Mouse (Mus musculus) lung, adult 18-20 months (tissue): ENCODE measurements around the gene Pnpla8.
"Not testable (repeated sequence)": the region's sequence is repeated elsewhere in the genome, so short reads cannot be mapped to it uniquely, and the experiment has no call there.

Experiments
- DNase-seq, 2 experiments: peaks; one replicate each; pipeline ENCODE4 v3.0.0; 2022; ENCODE audit warnings: mixed read lengths in 2 of 2

The Pnpla8 gene

GRCm38 (mm10) chr12:44221070-44221469 lies at the start of gene Pnpla8:
Pnpla8 (plus strand) TSS chr12:44221370.
- DNase-seq = not testable (repeated sequence)

DNA sequence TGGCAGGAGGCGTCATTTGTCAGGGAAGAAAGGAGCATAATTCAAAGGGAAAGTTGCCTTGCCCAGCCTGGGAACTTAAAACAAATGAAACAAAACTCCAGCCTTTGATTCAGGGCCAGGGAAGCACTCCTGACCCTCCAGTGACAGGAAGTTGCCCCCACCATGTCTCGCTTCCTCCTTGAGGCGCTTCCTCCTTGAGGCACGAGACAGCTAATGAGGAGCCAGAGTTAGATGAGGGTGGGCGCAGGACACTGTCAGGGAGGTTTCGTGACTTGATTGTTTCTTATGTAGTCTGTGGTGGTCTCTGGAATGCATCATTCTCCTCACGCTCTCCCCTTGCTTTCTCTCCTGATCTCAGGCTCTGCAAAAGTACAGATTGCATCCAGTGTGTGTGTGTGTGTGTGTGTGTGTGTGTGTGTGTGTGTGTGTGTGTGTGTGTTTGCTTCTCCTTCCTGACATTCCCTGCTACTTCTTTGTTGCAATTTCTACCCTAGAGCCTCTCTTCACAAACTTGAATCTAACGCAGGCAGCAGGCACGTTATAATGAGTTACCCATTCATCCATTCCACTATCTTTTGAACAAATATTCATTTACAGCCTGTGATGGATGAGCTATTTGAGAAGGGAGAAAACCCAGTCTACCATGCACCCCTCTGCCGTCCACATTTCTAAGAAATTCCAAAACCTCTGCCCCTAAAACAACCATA lies 44.7 kb upstream of the Pnpla8 start:
- peak; percentile 1 to 3 for DNase-seq

DNA sequence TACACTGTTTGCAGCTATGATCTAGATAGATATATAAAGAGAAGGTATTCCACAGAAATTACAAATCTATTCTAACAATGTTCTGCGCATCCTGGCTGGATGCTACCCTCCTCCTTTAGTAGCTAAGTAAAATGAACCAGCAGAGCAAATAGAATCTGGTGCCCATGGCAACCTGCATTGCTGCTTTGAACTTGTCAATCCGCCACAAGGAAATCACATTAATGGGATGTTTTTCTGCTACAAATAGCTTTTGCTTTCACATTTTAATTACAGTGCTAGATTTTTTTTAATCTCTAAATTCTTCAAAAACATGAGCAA lies 44.2 kb upstream of the Pnpla8 start:
- no peak for DNase-seq

- DNase-seq = no peak
Measured at GRCm38 (mm10) chr12:44181081-44181982, 39.8 kb upstream of the Pnpla8 start.

- DNase-seq = peak in 1 of 2 experiments; percentile 8
Measured at GRCm38 (mm10) chr12:44197873-44198525, 23.2 kb upstream of the Pnpla8 start.

- peak; percentile 68 to 75 for DNase-seq
Measured at GRCm38 (mm10) chr12:44209141-44209823, 11.9 kb upstream of the Pnpla8 start.

GRCm38 (mm10) chr12:44209824-44210752 lies 11.1 kb upstream of the Pnpla8 start, which contains the start of gene Dnajb9:
Dnajb9 (minus strand) TSS chr12:44210326.
- peak; percentile 100 for DNase-seq

DNA sequence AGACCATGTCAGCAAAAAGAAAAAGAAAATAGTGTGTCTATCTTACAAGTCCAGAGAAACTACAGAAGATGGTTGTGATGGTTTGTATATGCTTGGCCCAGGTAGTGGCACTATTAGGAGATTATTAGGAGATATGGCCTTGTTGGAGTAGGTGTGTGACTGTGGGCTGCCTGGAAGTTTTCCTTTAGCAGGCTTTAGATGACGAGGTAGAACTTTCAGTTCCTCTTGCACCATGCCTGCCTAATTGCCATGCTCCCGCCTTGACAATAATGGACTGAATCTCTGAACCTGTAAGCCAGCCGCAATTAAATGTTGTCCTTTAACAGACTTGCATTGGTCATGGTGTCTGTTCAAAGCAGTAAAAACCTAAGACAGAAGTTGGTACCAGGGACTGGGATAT lies 9.6 kb upstream of the Pnpla8 start:
- DNase-seq = no peak

- peak in 1 of 2 experiments; percentile 15 for DNase-seq
Measured at GRCm38 (mm10) chr12:44221651-44222356, 634 bp downstream of the Pnpla8 start.

- no peak for DNase-seq
Measured at GRCm38 (mm10) chr12:44223044-44223443, 1.9 kb downstream of the Pnpla8 start.

DNA sequence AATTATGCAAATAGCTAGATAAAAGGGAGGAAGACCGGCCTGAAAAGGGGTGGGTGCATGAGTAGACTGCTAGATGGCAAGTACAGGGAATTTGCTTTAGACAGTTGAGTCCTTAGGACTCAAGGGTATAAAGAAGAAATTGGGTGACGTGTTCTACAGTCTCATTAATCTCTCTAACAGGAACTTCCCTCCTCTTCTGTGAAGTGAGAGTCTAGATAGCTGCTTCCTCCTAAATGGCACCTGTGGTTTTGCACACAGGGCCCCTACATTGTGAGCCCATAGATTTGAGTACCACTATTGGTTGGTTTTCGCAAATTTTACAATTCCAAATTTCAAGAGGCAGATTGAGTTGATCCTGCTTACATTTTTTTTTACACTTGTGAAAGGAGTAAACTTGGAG lies 3.5 kb downstream of the Pnpla8 start:
- no peak for DNase-seq

DNA sequence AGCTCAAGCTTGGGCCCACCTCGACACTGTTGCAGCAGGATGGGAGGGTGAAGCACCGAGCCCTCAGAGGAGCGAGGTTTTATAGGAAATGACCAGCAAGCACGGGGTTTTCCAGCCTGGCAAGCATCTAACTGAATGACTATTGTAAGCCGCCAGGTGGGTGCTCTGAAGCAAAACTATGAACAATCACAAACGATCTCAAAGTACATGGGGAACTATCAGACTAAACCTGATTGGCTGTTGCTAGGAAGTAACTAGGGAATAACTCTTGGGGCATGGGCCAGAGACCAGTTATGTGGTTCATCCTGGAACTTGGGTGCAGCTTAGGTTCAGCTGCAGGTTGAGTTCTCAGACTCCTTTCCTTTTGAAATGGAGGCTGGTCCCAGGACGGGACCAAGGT lies 19.9 kb downstream of the Pnpla8 start:
- no peak for DNase-seq

DNA sequence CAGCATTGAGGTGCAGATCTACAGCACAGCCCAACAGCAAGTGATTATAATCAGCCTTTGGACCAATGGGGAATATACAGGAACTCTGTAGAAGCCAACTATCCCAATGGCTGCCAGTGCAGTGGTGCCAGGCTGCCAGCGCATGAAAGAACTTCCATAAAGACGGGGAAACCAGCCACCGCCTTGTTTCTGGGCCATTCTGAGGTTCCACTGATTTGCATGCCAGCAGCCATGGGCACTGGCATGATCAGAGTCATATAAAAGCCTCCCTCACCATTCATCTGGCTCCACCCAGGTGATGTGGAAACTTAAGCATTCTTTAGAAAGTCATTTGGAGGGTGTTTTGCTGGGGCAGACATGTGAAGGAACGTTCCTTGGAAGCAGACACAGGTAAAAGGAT lies 21.2 kb downstream of the Pnpla8 start:
- DNase-seq = no peak

GRCm38 (mm10) chr12:44245739-44246138 lies 24.6 kb downstream of the Pnpla8 start:
- DNase-seq = no peak

- DNase-seq = no peak
Measured at GRCm38 (mm10) chr12:44248309-44248977, 27.3 kb downstream of the Pnpla8 start.

DNA sequence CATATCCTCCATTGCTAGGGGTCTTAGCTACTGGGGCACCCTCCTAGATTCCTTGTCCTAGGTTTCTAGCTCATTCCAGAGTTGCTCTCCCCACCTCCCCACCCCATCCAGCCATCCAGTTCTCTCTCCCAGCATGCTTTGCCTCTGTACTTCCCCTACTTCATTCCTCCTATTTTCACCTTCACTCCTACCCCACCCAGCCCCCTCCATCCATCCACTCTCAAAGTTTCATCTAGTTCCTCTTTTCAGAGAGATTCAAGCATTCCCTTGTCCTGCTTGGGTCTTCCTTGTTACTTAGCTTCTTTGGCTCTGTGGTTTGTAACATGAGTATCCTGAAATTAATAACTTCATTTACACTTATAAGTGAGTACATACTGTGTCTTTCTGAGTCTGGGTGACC lies 41.4 kb downstream of the Pnpla8 start:
- no peak for DNase-seq

DNA sequence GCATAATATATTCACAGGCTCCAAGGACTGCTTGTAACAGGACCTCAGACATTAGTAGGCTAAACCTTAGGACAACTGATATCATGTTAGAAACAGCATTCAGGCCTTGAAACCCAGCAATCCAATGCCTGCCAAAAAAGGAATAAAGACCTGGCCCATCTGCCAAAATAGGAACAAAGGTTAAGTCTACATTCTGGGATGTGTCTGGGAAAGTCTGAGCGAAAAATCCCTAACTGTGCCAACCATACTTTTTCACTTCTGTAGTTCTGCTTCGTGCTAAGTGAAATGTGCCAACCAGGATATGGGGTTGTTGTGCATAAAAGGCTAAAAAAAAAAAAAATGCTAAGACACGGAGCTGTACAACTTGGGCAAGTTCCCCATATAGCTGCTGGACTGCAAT lies 44.5 kb downstream of the Pnpla8 start:
- no peak for DNase-seq

GRCm38 (mm10) chr12:44267196-44267595 lies 46.0 kb downstream of the Pnpla8 start:
- no peak for DNase-seq

- DNase-seq = peak; percentile 99 to 100
Measured at GRCm38 (mm10) chr12:44268728-44269302, 47.6 kb downstream of the Pnpla8 start.

DNA sequence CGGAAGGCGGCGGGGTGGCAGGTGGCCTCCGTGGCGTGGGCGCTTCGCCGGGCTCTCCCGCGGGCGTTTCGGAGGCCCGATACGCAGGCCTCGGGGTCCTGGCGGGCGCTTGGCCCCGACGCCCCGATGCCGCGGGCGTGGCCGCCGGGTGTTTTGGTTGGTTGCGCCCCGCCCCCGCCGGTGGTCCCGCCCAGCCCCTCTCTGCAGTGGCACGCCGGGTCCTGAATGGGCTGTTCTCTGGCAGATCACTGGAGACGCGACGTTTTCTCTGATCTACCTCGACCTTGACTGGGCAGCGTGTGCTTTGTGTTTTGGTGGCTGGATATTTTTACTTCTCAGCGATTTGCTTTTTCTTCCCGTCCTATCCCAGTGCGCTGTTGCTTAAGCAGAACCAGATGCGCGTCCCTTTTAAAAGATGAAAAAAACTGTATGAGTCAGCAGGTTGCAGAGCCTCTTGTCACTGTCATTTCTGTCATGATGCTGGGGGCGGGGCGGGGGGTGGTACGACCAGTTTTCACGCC lies 48.2 kb downstream of the Pnpla8 start:
- DNase-seq = peak; percentile 73 to 81
